Mouse (Mus musculus): ENCODE data around the gene Snx21. TPM values are rescaled to one million over a fixed set of nuclear protein-coding genes. Genes with fewer than 3 reads are reported as not detected.

The Snx21 gene
- polyA plus RNA-seq (2014; fragmentation: Nextera tagmentation; extraction: Ambion mirVana): 19.1 and 21.3 TPM in 2 replicates

DNA sequence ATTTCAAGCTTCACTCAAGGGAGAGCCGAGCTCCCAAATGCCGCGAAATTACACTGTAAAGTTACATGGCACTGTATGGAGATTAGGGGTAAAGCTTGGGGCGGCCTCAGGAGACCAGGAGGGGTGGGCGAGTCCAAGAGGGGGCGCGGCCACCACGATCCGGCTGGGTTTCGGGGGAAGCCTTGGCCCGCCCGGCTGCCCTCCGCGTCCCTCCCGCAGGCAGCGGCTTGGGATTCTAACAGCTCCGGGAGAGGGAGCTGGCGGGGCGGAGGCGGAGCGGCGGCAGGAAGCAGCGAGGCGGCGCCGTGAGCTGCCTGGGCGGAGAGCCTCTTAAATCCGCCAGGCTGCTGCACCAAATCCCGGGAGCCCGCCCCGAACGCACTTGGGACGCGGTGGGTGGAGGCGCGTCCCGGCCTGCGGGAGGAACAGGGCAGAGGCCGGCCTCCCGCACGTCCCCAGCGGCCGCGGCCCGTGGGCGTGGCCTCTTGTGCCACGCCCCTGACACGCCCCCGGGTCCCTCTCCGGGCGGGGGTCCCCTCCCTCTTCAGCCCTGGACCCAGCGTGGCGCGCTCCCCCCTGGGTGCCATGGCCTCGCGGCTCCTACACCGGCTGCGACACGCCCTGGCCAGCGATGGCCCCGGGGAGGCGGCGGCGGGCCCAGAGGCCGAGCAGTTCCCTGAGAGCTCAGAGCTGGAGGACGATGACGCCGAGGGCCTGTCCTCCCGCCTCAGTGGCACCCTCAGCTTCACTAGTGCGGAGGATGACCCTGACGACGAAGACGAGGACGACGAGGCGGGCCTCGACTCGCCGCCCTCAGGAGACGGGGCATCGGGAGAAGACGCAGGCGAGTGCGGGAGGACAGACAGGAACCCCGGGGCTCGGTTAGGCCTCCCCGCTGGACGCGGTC, at the start of gene Snx21:
Snx21 (plus strand) TSS at position 343 of the 907 bp plus-strand sequence.
- Histone ChIP-seq H3K9me3 (ENCODE audit: low read depth, low read length) (no peaks in the 10 kb centered on the region), H3K27ac (ENCODE audit: low read depth) (peak within 1 kb of the TSS; percentile 92), H3K4me3 (ENCODE audit: low read depth, low read length) (peak within 1 kb of the TSS; percentile 70), H3K4me2 (peak within 1 kb of the TSS; percentile 88), H3K9ac (peak within 1 kb of the TSS; percentile 81), H3K27me3 (ENCODE audit: insufficient read depth, low read length) (no peaks in the 10 kb centered on the region), H3K4me1 (ENCODE audit: insufficient read depth) (peaks cover 8% of the 10 kb centered on the region; the same call in 1 of the 2 replicates), H3K36me3 (ENCODE audit: insufficient read depth) (peaks cover 13% of the 10 kb centered on the region)
- WGBS: under 1% methylated on average over 89 of the region's 89 CpGs
- TF ChIP-seq CTCF (IDR thresholded peaks at IDR 0.05; ENCODE audit: low read depth): peak; percentile 41
- peak; percentile 94 for ATAC-seq (ENCODE audit: insufficient read depth)
- DNase-seq: peak; percentile 95

DNA sequence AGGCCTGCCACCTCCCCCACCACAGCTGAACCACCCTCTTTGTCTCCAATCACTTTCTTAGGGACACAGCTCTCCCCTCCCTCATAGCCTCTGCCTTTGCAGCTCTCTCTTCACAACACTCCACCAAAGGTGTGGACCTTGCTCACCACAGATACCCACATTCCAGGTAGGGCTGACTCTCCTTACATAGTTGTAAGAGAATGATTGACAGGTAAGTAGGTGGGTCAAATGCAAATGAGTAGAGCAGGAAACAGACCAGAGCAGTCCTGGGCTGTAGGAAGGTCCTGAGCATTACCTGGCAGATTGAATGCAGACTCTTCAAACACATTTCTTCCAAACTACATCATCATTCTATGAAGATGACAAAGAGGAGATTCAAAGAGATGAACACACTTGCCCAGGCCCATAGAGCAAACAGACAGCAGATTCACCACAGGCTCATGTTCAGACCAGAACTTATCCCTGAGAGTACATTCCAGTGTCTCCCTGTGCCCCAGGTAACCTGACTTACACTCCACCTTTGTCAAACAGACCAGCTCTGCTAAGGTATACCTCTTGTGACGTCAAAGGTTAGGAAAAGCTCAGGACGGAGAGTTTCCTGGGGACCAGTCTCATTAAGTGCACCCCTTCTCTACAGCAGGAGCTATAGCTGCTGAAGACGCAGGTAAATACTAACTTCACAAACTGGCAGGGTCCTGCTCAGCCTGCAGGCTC, 48.1 kb upstream of the Snx21 start:
- TF ChIP-seq CTCF (IDR thresholded peaks at IDR 0.05; ENCODE audit: low read depth): no peak
- 60% methylated on average over 3 of the region's 3 CpGs for WGBS
- Histone ChIP-seq H3K27ac (ENCODE audit: low read depth) (peak overlapping the region; percentile 69), H3K27me3 (ENCODE audit: insufficient read depth, low read length) (no peaks in the 10 kb centered on the region), H3K4me2 (no peak overlapping the region), H3K36me3 (ENCODE audit: insufficient read depth) (no peaks in the 10 kb centered on the region), H3K9me3 (ENCODE audit: low read depth, low read length) (no peaks in the 10 kb centered on the region), H3K4me3 (ENCODE audit: low read depth, low read length) (no peak overlapping the region), H3K9ac (0 out of 2 replicates have a peak overlapping the region, but pooled peaks have one; percentile 6), H3K4me1 (ENCODE audit: insufficient read depth) (peaks cover 12% of the 10 kb centered on the region; the same call in 1 of the 2 replicates)
- ATAC-seq (ENCODE audit: insufficient read depth): peak; percentile 47; the same call in 1 of the 2 replicates
- peak; percentile 31 for DNase-seq

DNA sequence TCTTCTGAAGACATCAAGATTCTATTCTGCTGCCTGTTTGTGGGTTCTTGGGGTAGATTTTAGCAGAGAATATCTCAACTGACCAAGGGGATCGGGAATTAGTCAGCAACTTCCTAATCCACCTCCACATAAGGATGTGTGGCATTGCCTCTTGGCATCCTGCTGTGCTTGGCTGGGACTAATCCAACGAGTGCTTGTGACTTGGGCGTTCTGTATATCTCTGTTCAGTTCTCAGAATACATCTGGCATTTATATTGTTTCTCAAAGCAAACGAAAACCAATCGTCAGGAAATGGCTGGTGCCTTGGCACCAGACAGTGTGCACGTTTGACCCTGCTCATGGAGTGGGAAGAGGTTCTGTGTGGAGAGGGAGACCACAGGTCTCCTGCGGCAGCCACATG, 45.7 kb upstream of the Snx21 start:
- WGBS: 58% methylated on average over 7 of the region's 7 CpGs
- ATAC-seq (ENCODE audit: insufficient read depth) (no peak), DNase-seq (no peak)
- Histone ChIP-seq H3K27me3 (ENCODE audit: insufficient read depth, low read length) (no peaks in the 10 kb centered on the region), H3K4me2 (no peak overlapping the region), H3K36me3 (ENCODE audit: insufficient read depth) (no peaks in the 10 kb centered on the region), H3K27ac (ENCODE audit: low read depth) (no peak overlapping the region), H3K4me1 (ENCODE audit: insufficient read depth) (0 out of 2 replicates have a peak, but pooled peaks cover 3% of the 10 kb centered on the region), H3K9ac (no peak overlapping the region), H3K4me3 (ENCODE audit: low read depth, low read length) (no peak overlapping the region), H3K9me3 (ENCODE audit: low read depth, low read length) (no peaks in the 10 kb centered on the region)
- TF ChIP-seq CTCF (IDR thresholded peaks at IDR 0.05; ENCODE audit: low read depth): no peak

DNA sequence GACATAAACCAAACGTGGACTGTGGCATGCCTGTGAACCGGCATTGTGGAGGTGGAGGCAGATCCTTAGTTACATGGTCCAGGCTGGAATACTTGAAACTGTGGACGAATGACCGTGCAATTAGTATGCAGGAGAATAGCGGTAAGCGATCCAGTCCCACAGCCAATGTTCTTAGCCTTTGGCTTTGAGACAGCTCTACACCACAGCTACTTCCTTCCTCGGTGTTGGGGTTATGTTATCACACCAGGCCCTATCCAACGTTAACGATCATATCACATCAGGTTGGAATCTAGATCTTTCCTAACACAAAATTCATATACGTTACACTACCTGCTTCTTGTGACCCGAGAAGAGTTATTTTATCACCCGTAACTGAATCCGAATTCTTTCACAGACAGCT, 40.6 kb upstream of the Snx21 start:
- Histone ChIP-seq H3K4me2 (peak overlapping the region; percentile 91), H3K9me3 (ENCODE audit: low read depth, low read length) (no peaks in the 10 kb centered on the region), H3K4me3 (ENCODE audit: low read depth, low read length) (peak overlapping the region; percentile 91), H3K9ac (peak overlapping the region; percentile 91; the same call in 1 of the 2 replicates), H3K27me3 (ENCODE audit: insufficient read depth, low read length) (no peaks in the 10 kb centered on the region), H3K27ac (ENCODE audit: low read depth) (no peak overlapping the region), H3K4me1 (ENCODE audit: insufficient read depth) (no peaks in the 10 kb centered on the region), H3K36me3 (ENCODE audit: insufficient read depth) (peaks cover 28% of the 10 kb centered on the region)
- WGBS: 69% methylated on average over 13 of the region's 13 CpGs
- DNase-seq (no peak), ATAC-seq (ENCODE audit: insufficient read depth) (no peak)
- no peak for TF ChIP-seq CTCF (IDR thresholded peaks at IDR 0.05; ENCODE audit: low read depth)

DNA sequence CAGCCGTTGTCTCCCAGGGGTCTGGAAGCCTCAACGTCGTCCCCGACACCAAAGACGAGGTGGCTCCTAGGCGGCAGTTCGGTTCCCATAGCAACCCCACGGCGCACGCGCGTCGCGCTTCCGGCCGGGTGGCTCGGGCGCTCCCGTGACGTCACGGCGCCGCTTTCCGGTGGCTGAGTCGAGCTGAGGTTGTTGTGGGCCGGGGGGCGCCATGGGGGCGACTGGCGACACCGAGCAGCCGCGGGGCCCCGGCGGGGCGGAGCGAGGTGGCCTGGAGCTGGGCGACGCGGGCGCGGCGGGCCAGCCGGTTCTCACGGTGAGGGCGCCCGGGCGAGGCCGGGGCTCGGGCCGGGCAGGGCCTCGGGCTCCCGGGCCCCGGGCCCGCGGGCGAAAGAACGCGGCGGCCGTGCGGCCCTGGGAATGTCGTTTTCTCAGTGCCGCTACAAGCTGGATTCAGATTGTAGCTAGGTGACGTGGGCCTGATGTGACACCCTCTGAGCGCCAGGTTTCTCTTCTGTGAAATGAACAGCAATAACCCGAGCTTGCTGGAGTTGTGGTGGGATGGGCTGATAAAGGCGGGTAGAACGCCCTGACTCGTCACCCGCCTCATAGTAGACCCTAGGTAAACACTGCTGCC, 39.7 kb upstream of the Snx21 start, which contains the start of the genes Wfdc3 and Dnttip1:
Wfdc3 (minus strand) TSS at position 89 of the 637 bp plus-strand sequence.
Dnttip1 (plus strand) TSS at position 141 of the 637 bp plus-strand sequence.
- Histone ChIP-seq H3K9ac (peak within 1 kb of the TSS; percentile 91), H3K36me3 (ENCODE audit: insufficient read depth) (peaks cover 38% of the 10 kb centered on the region), H3K27me3 (ENCODE audit: insufficient read depth, low read length) (no peaks in the 10 kb centered on the region), H3K9me3 (ENCODE audit: low read depth, low read length) (no peaks in the 10 kb centered on the region), H3K4me3 (ENCODE audit: low read depth, low read length) (peak within 1 kb of the TSS; percentile 91), H3K4me2 (peak within 1 kb of the TSS; percentile 91), H3K27ac (ENCODE audit: low read depth) (peak within 1 kb of the TSS; percentile 66), H3K4me1 (ENCODE audit: insufficient read depth) (no peaks in the 10 kb centered on the region)
- WGBS: under 1% methylated on average over 66 of the region's 70 CpGs
- ATAC-seq (ENCODE audit: insufficient read depth) (peak; percentile 92), DNase-seq (peak; percentile 98)
- no peak for TF ChIP-seq CTCF (IDR thresholded peaks at IDR 0.05; ENCODE audit: low read depth)

DNA sequence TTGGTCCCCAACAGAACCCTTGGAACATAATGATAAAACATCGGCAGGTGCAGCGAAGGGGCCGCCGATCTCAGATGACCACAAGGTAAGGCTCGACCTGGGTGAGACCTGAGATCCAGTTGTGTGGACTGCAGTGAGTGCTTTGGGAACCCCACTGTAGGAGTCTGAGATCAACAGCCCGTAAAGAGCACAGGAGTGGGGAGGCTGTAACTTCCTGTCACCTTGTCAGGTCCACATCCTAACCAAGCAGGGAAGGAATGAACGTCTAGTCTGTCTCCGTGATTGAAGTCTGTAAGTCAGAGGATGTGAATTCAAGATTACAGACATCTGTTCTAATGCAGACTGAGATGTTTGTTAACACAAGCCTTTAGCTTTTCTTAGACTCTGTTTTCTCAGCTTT, 38.9 kb upstream of the Snx21 start:
- DNase-seq (no peak), ATAC-seq (ENCODE audit: insufficient read depth) (no peak)
- Histone ChIP-seq H3K4me1 (ENCODE audit: insufficient read depth) (no peaks in the 10 kb centered on the region), H3K4me2 (peak overlapping the region; percentile 91), H3K27ac (ENCODE audit: low read depth) (peak overlapping the region; percentile 66; the same call in 1 of the 2 replicates), H3K4me3 (ENCODE audit: low read depth, low read length) (peak overlapping the region; percentile 91), H3K9ac (peak overlapping the region; percentile 91), H3K9me3 (ENCODE audit: low read depth, low read length) (no peaks in the 10 kb centered on the region), H3K27me3 (ENCODE audit: insufficient read depth, low read length) (no peaks in the 10 kb centered on the region), H3K36me3 (ENCODE audit: insufficient read depth) (peaks cover 43% of the 10 kb centered on the region)
- no peak for TF ChIP-seq CTCF (IDR thresholded peaks at IDR 0.05; ENCODE audit: low read depth)
- WGBS: 48% methylated on average over 8 of the region's 8 CpGs

Measured in lung, embryonic 14.5 days (tissue).